Mouse (Mus musculus): ENCODE results near the gene Gm128. TPM values are rescaled to one million over a fixed set of nuclear protein-coding genes. Genes with fewer than 3 reads are reported as not detected.

The Gm128 gene
- polyA plus RNA-seq, 1 experiment from 2014 or later = 1.3 TPM

GRCm38 (mm10) chr3:95281216-95282126 is 40.1 kb upstream of the Gm128 start, which contains the start of the genes Mindy1 and Prune1:
Gene Mindy1 (plus strand): TSS chr3:95281345.
Gene Prune1 (minus strand): TSS chr3:95282076.
- Histone ChIP-seq H3K27me3 (ENCODE audit: insufficient read depth, low read length) (no peaks in the 10 kb centered on the region), H3K4me3 (replicated peaks; ENCODE audit: low read depth, low read length) (peak within 1 kb of the TSS; percentile 58), H3K36me3 (ENCODE audit: insufficient read depth, low read length) (no peaks in the 10 kb centered on the region), H3K9me3 (replicated peaks; ENCODE audit: low read length) (no peaks in the 10 kb centered on the region), H3K4me2 (ENCODE audit: low read length) (peak within 1 kb of the TSS; percentile 75), H3K27ac (peak within 1 kb of the TSS; percentile 97), H3K4me1 (replicated peaks; ENCODE audit: insufficient read depth, low read length) (peaks cover 20% of the 10 kb centered on the region), H3K9ac (ENCODE audit: low read depth, low read length) (peak within 1 kb of the TSS; percentile 77)
- under 1% methylated on average over 53 of the region's 53 CpGs for WGBS
- peak; percentile 61 for TF ChIP-seq CTCF (IDR thresholded peaks at IDR 0.05; ENCODE audit: low read depth)
- ATAC-seq (replicated peaks; ENCODE audit: low FRiP score, low read depth) (peak; percentile 85), DNase-seq (ENCODE audit: low spot score) (peak; percentile 99)

GRCm38 (mm10) chr3:95280747-95281146 is 39.3 kb upstream of the Gm128 start:
- H3K9me3 ChIP-seq (replicated peaks; ENCODE audit: low read length) = no peaks in the 10 kb centered on the region
- WGBS = 11% methylated on average over 8 of the region's 8 CpGs

GRCm38 (mm10) chr3:95277149-95277551 is 35.8 kb upstream of the Gm128 start:
- DNase-seq (ENCODE audit: low spot score) (no peak), ATAC-seq (replicated peaks; ENCODE audit: low FRiP score, low read depth) (no peak)
- Histone ChIP-seq H3K27ac (no peak overlapping the region), H3K9me3 (replicated peaks; ENCODE audit: low read length) (no peaks in the 10 kb centered on the region), H3K4me2 (ENCODE audit: low read length) (no peak overlapping the region), H3K27me3 (ENCODE audit: insufficient read depth, low read length) (no peaks in the 10 kb centered on the region), H3K9ac (ENCODE audit: low read depth, low read length) (no peak overlapping the region), H3K4me1 (replicated peaks; ENCODE audit: insufficient read depth, low read length) (no peaks in the 10 kb centered on the region), H3K4me3 (replicated peaks; ENCODE audit: low read depth, low read length) (no peak overlapping the region), H3K36me3 (ENCODE audit: insufficient read depth, low read length) (no peaks in the 10 kb centered on the region)
- TF ChIP-seq CTCF (IDR thresholded peaks at IDR 0.05; ENCODE audit: low read depth) = no peak
- WGBS = 63% methylated on average over 1 of the region's 1 CpGs

More at GRCm38 (mm10) chr3:95280747-95281146, 39.3 kb upstream of the Gm128 start:
- DNase-seq (ENCODE audit: low spot score) (peak; percentile 57), ATAC-seq (replicated peaks; ENCODE audit: low FRiP score, low read depth) (no peak)
- Histone ChIP-seq H3K9ac (ENCODE audit: low read depth, low read length) (peak overlapping the region; percentile 72), H3K4me1 (replicated peaks; ENCODE audit: insufficient read depth, low read length) (peaks cover 15% of the 10 kb centered on the region), H3K4me2 (ENCODE audit: low read length) (peak overlapping the region; percentile 75), H3K27me3 (ENCODE audit: insufficient read depth, low read length) (no peaks in the 10 kb centered on the region), H3K4me3 (replicated peaks; ENCODE audit: low read depth, low read length) (peak overlapping the region; percentile 58), H3K36me3 (ENCODE audit: insufficient read depth, low read length) (no peaks in the 10 kb centered on the region), H3K27ac (peak overlapping the region; percentile 97)
- 0 out of 2 replicates have a peak, but pooled peaks have one; percentile 14 for TF ChIP-seq CTCF (IDR thresholded peaks at IDR 0.05; ENCODE audit: low read depth)

- no peaks in the 10 kb centered on the region for H3K36me3 ChIP-seq (ENCODE audit: insufficient read depth, low read length)
- H3K4me2 ChIP-seq (ENCODE audit: low read length) = no peak overlapping the region
- H3K27ac ChIP-seq = no peak overlapping the region
- no peak for DNase-seq (ENCODE audit: low spot score)
- no peak for TF ChIP-seq CTCF (IDR thresholded peaks at IDR 0.05; ENCODE audit: low read depth)
- H3K9me3 ChIP-seq (replicated peaks; ENCODE audit: low read length) = no peaks in the 10 kb centered on the region
- 62% methylated on average over 5 of the region's 5 CpGs for WGBS
- no peak overlapping the region for H3K4me3 ChIP-seq (replicated peaks; ENCODE audit: low read depth, low read length)
- no peaks in the 10 kb centered on the region for H3K4me1 ChIP-seq (replicated peaks; ENCODE audit: insufficient read depth, low read length)
- no peak overlapping the region for H3K9ac ChIP-seq (ENCODE audit: low read depth, low read length)
- no peaks in the 10 kb centered on the region for H3K27me3 ChIP-seq (ENCODE audit: insufficient read depth, low read length)
- ATAC-seq (replicated peaks; ENCODE audit: low FRiP score, low read depth) = no peak
These were observed 35.1 kb upstream of the Gm128 start for GRCm38 (mm10) chr3:95276428-95276934.

GRCm38 (mm10) chr3:95275161-95275560 is 33.8 kb upstream of the Gm128 start:
- no peak for TF ChIP-seq CTCF (IDR thresholded peaks at IDR 0.05; ENCODE audit: low read depth)
- peak; percentile 24 for DNase-seq (ENCODE audit: low spot score)
- H3K27ac ChIP-seq = no peak overlapping the region
- ATAC-seq (replicated peaks; ENCODE audit: low FRiP score, low read depth) = no peak
- H3K9me3 ChIP-seq (replicated peaks; ENCODE audit: low read length) = no peaks in the 10 kb centered on the region
- no peak overlapping the region for H3K9ac ChIP-seq (ENCODE audit: low read depth, low read length)
- no peak overlapping the region for H3K4me2 ChIP-seq (ENCODE audit: low read length)
- H3K27me3 ChIP-seq (ENCODE audit: insufficient read depth, low read length) = no peaks in the 10 kb centered on the region
- H3K4me1 ChIP-seq (replicated peaks; ENCODE audit: insufficient read depth, low read length) = no peaks in the 10 kb centered on the region
- WGBS = 55% methylated on average over 6 of the region's 6 CpGs
- H3K36me3 ChIP-seq (ENCODE audit: insufficient read depth, low read length) = no peaks in the 10 kb centered on the region
- H3K4me3 ChIP-seq (replicated peaks; ENCODE audit: low read depth, low read length) = no peak overlapping the region

GRCm38 (mm10) chr3:95274453-95274852 is 33.1 kb upstream of the Gm128 start:
- H3K9ac ChIP-seq (ENCODE audit: low read depth, low read length) = no peak overlapping the region
- H3K4me2 ChIP-seq (ENCODE audit: low read length) = no peak overlapping the region
- H3K4me1 ChIP-seq (replicated peaks; ENCODE audit: insufficient read depth, low read length) = no peaks in the 10 kb centered on the region
- peak; percentile 26; the same call in 1 of the 2 replicates for TF ChIP-seq CTCF (IDR thresholded peaks at IDR 0.05; ENCODE audit: low read depth)
- no peaks in the 10 kb centered on the region for H3K36me3 ChIP-seq (ENCODE audit: insufficient read depth, low read length)
- no peak for DNase-seq (ENCODE audit: low spot score)
- no peaks in the 10 kb centered on the region for H3K9me3 ChIP-seq (replicated peaks; ENCODE audit: low read length)
- WGBS = 99% methylated on average over 4 of the region's 4 CpGs
- no peaks in the 10 kb centered on the region for H3K27me3 ChIP-seq (ENCODE audit: insufficient read depth, low read length)
- H3K4me3 ChIP-seq (replicated peaks; ENCODE audit: low read depth, low read length) = no peak overlapping the region
- ATAC-seq (replicated peaks; ENCODE audit: low FRiP score, low read depth) = no peak
- no peak overlapping the region for H3K27ac ChIP-seq
